In the genomic region with DNA sequence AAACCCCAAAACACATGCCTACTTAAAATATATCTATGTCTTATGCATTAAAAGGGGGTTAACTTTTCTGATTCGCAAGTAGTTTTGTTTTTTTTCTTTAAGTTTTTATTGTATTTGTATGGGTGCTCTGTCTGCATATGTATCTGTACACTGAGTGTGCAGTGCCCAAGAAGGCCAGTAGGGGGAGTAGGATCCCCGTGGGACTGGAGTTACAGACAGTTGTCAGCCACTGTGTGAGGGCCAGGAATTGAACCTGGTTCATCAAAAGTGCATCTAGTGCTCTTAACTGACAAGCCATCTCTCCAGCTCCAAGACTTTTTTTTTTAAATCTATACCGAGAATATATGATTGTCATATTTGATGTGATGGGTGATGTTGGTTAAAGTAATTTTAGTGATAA, we compare ENCODE assay signal across 8 mouse cellular contexts. TPM values are rescaled to one million over a fixed set of nuclear protein-coding genes. Genes with fewer than 3 reads are reported as not detected.
A peak's percentile ranks its signal among the peaks of the same experiment; 100 is the strongest.
DNase-seq lines count a peak whose midpoint lies in the region; ATAC-seq and TF ChIP-seq lines count a peak whose summit lies in the region.

No protein-coding gene starts in this region.

- 70% methylated on average over 3 of the region's 3 CpGs for WGBS in forebrain, embryonic 10.5 days
- WGBS in forebrain, embryonic 15.5 days = 74% methylated on average over 3 of the region's 3 CpGs
- WGBS in hindbrain, embryonic 12.5 days = 69% methylated on average over 3 of the region's 3 CpGs
- 71% methylated on average over 3 of the region's 3 CpGs for WGBS in lung, postnatal 0 days

- H3K9me3 ChIP-seq in forebrain, embryonic 10.5 days = peaks cover 2% of the 10 kb centered on the region; the same call in 1 of the 2 replicates
- no peaks in the 10 kb centered on the region for H3K9me3 ChIP-seq in forebrain, embryonic 15.5 days
- H3K9me3 ChIP-seq in hindbrain, embryonic 12.5 days (replicated peaks) = no peaks in the 10 kb centered on the region
- H3K9me3 ChIP-seq in lung, postnatal 0 days (ENCODE audit: low read length) = no peaks in the 10 kb centered on the region

- no peak overlapping the region for H3K9ac ChIP-seq in forebrain, embryonic 15.5 days (replicated peaks)
- no peak overlapping the region for H3K9ac ChIP-seq in hindbrain, embryonic 12.5 days
- H3K9ac ChIP-seq in lung, postnatal 0 days (replicated peaks; ENCODE audit: low read depth) = no peak overlapping the region

- no peak for ATAC-seq in forebrain, embryonic 15.5 days (replicated peaks)
- ATAC-seq in hindbrain, embryonic 12.5 days (ENCODE audit: low FRiP score) = no peak
- ATAC-seq in lung, postnatal 0 days = no peak

- no peak for DNase-seq in forebrain, embryonic 10.5 days (ENCODE audit: extremely low spot score, low spot score)
- DNase-seq in spleen, adult 12 weeks (ENCODE audit: low spot score) = peak; percentile 46
- no peak for DNase-seq in spleen, postnatal 36 days (ENCODE audit: low spot score in 2 of 2)
- peak; percentile 19 for DNase-seq in lung, postnatal 0 days (ENCODE audit: low spot score)
- DNase-seq in thymus, postnatal 10 days (ENCODE audit: low spot score in 2 of 2) = peak; percentile 20 to 24
- no peak for DNase-seq in adrenal gland, postnatal 4 days (ENCODE audit: low spot score in 2 of 2)

- H3K36me3 ChIP-seq in forebrain, embryonic 10.5 days (replicated peaks) = peaks cover 16% of the 10 kb centered on the region
- H3K36me3 ChIP-seq in forebrain, embryonic 15.5 days = 0 out of 2 replicates have a peak, but pooled peaks cover 4% of the 10 kb centered on the region
- H3K36me3 ChIP-seq in hindbrain, embryonic 12.5 days = no peaks in the 10 kb centered on the region
- H3K36me3 ChIP-seq in lung, postnatal 0 days (ENCODE audit: insufficient read depth, low read length) = no peaks in the 10 kb centered on the region

- peak overlapping the region; percentile 92 for H3K4me3 ChIP-seq in forebrain, embryonic 10.5 days
- no peak overlapping the region for H3K4me3 ChIP-seq in forebrain, embryonic 15.5 days
- no peak overlapping the region for H3K4me3 ChIP-seq in hindbrain, embryonic 12.5 days
- no peak overlapping the region for H3K4me3 ChIP-seq in lung, postnatal 0 days (ENCODE audit: low read depth, low read length)

- no peak for TF ChIP-seq EP300 in lung, postnatal 0 days (IDR thresholded peaks at IDR 0.05)

- H3K27ac ChIP-seq in forebrain, embryonic 10.5 days = no peak overlapping the region
- H3K27ac ChIP-seq in forebrain, embryonic 15.5 days (replicated peaks) = no peak overlapping the region
- no peak overlapping the region for H3K27ac ChIP-seq in hindbrain, embryonic 12.5 days
- H3K27ac ChIP-seq in lung, postnatal 0 days (ENCODE audit: low read length) = no peak overlapping the region

- H3K27me3 ChIP-seq in forebrain, embryonic 10.5 days (ENCODE audit: poor library complexity, severe bottlenecking) = no peaks in the 10 kb centered on the region
- no peaks in the 10 kb centered on the region for H3K27me3 ChIP-seq in forebrain, embryonic 15.5 days
- no peaks in the 10 kb centered on the region for H3K27me3 ChIP-seq in hindbrain, embryonic 12.5 days
- H3K27me3 ChIP-seq in lung, postnatal 0 days (replicated peaks; ENCODE audit: insufficient read depth, low read length) = no peaks in the 10 kb centered on the region

- H3K4me2 ChIP-seq in forebrain, embryonic 15.5 days (replicated peaks) = no peak overlapping the region
- peak overlapping the region; percentile 76; the same call in 1 of the 2 replicates for H3K4me2 ChIP-seq in hindbrain, embryonic 12.5 days (replicated peaks)
- H3K4me2 ChIP-seq in lung, postnatal 0 days (replicated peaks; ENCODE audit: low read depth, low read length) = no peak overlapping the region

- TF ChIP-seq CTCF in lung, postnatal 0 days (IDR thresholded peaks at IDR 0.05) = peak; percentile 72

- peaks cover 23% of the 10 kb centered on the region for H3K4me1 ChIP-seq in forebrain, embryonic 10.5 days
- H3K4me1 ChIP-seq in forebrain, embryonic 15.5 days = peaks cover 20% of the 10 kb centered on the region
- H3K4me1 ChIP-seq in hindbrain, embryonic 12.5 days = peaks cover 9% of the 10 kb centered on the region; the same call in 1 of the 2 replicates
- H3K4me1 ChIP-seq in lung, postnatal 0 days (ENCODE audit: insufficient read depth, low read depth, low read length) = no peaks in the 10 kb centered on the region

RNA-seq across cellular contexts. Expression of gene Ap3m1, which starts 1.6 kb away (rescaled TPM):
- 99.9 and 101 TPM in 2 replicates for polyA plus RNA-seq in forebrain, embryonic 10.5 days (2016; fragmentation: Nextera tagmentation; extraction: Ambion mirVana)
- polyA plus RNA-seq in forebrain, embryonic 15.5 days (2015; fragmentation: Nextera tagmentation; extraction: Ambion mirVana) = 104 and 107 TPM in 2 replicates
- 105 and 109 TPM in 2 replicates for polyA plus RNA-seq in hindbrain, embryonic 12.5 days (2016; fragmentation: Nextera tagmentation; extraction: Ambion mirVana)
- 39.3 and 41.1 TPM in 2 replicates for polyA plus RNA-seq in lung, postnatal 0 days (2015; fragmentation: Nextera tagmentation; extraction: Ambion mirVana)
- total RNA-seq in adrenal gland, postnatal 4 days (2021) = 10 to 100 TPM; 72.4 to 81.7 TPM

RNA-seq across cellular contexts. Expression of gene Adk, which starts 1.6 kb away (rescaled TPM):
- polyA plus RNA-seq in forebrain, embryonic 10.5 days (2016; fragmentation: Nextera tagmentation; extraction: Ambion mirVana) = 171 and 172 TPM in 2 replicates
- polyA plus RNA-seq in forebrain, embryonic 15.5 days (2015; fragmentation: Nextera tagmentation; extraction: Ambion mirVana) = 68.6 and 74.6 TPM in 2 replicates
- polyA plus RNA-seq in hindbrain, embryonic 12.5 days (2016; fragmentation: Nextera tagmentation; extraction: Ambion mirVana) = 76.2 and 79.3 TPM in 2 replicates
- 238 and 275 TPM in 2 replicates for polyA plus RNA-seq in lung, postnatal 0 days (2015; fragmentation: Nextera tagmentation; extraction: Ambion mirVana)
- total RNA-seq in adrenal gland, postnatal 4 days (2021) = 100 to 1,000 TPM; 123 to 142 TPM

Comparison
In these comparisons a context has a peak if more than half of its experiments do, and no peak if none do; other contexts are left out.
1. DNase-seq: peak in spleen, adult 12 weeks (single experiment), lung, postnatal 0 days (single experiment) and thymus, postnatal 10 days (2 of 2); none in forebrain, embryonic 10.5 days (single experiment), spleen, postnatal 36 days (0 of 2) and adrenal gland, postnatal 4 days (0 of 2).